Mouse (Mus musculus): ENCODE measurements around the gene Prkrip1.
A peak's percentile ranks its signal among the peaks of the same experiment; 100 is the strongest.
"Not testable (repeated sequence)": the region's sequence is repeated elsewhere in the genome, so short reads cannot be mapped to it uniquely, and the experiment has no call there.

Prkrip1 gene

DNA sequence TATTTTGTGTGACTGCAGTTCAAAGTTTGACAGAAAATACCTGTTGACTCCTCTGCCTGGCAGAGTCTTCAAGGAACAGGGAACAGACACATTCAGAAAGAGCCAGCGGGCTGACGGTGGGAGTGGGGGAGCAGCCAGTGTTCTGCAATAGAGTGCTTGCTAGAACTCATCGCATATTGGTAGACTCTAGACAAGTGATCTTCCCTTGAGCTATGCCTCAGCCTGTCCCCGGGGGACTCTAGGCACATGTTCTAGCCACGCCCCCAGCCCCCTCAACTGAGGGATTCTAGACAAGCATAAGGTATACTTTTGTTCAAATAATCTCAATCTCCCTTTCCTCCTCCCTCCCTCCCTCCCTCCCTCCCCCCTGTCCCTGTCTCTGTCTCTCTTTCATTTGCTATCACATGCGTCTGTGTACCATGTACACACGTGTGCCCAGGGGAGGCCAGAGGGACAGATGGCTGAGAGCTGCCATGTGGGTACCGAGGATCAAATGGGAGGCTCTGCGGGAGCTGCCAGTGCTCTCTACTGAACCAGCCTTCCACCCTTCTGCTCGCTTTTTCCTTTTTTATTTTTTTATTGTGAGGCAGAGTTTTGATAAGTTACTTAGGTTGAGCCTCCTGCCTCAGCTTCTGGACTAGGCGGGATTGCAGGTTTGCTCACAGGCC lies 34.8 kb downstream of the Prkrip1 start:
- no peak for DNase-seq (ENCODE audit: low spot score)

DNA sequence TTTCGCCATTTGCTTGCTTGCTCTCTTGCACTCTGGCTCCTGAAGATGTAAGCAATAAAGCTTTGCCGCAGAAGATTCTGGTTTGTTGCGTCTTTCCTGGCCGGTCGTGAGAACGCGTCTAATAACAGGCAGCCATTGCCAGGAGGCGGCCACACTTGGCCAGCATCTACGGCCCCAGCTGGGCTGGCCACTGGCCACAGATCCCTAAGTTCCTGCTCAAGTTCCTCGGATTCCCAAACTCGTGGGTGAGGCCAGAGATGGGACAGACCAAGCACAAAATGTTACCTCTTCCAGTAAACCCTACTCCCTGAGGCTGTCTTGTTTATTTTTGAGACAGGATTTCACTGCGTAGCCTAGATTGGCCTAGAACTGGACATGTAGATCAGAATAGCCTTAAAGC lies 38.7 kb downstream of the Prkrip1 start:
- DNase-seq (ENCODE audit: low spot score), result not testable (repeated sequence)

DNA sequence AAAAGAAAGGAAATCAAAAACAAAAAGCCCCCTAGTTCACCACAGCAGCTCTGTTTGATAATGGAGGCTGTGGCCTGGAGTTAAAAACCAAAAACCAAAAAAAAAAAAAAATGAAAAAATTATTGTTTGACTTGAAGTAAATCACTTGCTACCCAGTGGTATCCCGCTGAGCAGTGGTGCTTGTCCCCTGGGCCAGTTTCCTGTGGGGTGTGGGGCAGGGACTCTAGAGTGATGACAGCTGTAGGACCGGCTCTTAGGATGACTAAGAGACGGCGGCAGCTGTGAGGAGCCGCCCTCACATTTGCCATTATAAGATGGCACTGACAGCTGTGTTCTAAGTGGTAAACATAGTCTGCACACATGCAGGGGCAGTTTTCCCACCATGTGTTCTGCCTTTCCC lies 43.4 kb downstream of the Prkrip1 start:
- DNase-seq (ENCODE audit: low spot score), result no peak

DNA sequence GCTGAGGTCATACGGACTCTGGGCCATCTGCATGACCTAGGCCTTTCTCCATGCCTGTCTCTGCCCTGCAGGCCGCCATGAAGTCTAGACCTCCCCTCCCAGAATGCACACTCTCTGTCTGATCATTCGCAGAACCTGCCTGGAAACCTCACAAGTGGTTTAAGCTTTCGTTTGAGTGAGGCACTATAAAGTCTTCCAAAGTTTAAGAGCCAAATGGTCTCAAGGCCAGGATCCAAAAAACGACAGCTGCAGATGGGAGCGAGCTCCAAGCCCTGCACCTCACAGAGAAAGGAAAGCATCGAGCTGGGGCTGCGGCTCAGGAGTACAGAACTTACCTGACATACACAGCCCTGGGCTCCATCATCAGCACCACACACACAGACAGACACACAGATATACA lies 46.4 kb downstream of the Prkrip1 start:
- no peak for DNase-seq (ENCODE audit: low spot score)

DNA sequence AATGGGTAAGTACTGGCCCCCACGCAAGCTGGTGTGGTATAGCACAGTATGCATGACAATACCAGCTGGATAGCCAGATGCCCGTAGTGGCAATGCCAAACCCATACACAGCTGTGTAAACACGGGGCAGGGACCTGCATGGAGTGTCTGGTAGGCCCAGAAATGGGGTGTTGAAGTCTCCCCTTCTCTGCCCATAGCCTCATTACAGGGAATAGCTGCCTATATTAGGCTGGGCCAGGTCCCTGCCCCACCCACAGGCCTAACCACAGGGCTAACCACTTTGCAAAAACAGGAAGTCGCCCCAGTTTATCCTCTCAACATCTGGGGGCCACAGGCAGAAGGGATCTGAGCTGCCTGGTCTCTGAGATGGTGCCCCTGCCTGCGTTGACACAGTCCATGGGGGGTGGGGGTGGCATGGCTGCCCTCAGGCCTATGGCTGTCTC lies 49.6 kb downstream of the Prkrip1 start:
- DNase-seq (ENCODE audit: low spot score), result not testable (repeated sequence)

DNA sequence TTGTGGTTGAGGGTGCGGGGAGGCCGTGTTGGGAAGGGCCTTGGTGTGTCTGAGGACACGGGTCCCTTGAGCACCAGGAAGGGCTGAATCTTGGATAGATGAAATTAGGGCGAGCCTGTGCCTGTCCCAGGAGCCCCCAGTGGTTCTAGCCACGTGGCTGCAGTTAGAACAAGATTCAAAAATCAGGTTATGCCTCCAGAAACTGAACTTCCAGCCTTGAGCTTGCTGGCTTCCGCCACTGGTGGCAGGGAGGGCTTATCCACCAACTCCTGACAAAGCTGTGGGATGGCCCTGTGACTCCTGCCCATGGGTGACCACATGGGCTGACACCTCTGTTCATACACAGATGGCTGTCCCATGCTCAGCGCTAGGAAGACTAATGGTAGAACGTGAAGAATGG lies 51.1 kb downstream of the Prkrip1 start:
- DNase-seq (ENCODE audit: low spot score), result no peak

DNA sequence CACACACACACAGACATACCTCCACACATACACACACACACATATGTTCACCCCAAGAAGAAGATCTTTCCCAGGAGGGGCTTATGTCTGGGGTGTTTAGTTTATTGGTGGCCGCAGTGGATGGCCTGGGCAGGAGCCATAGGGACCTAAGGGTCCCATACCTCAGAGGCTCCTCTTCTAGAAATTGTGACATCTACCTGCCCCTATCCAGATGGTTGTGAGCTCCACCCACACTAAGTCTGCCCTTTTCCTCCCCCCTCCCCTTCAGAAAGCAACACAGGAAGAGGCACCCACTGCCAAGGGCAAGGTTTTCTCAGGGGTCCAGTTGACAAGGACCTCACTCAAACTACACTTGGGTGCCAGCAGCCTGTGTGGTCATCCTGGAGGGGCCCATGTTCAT lies 51.8 kb downstream of the Prkrip1 start:
- no peak for DNase-seq (ENCODE audit: low spot score)

DNA sequence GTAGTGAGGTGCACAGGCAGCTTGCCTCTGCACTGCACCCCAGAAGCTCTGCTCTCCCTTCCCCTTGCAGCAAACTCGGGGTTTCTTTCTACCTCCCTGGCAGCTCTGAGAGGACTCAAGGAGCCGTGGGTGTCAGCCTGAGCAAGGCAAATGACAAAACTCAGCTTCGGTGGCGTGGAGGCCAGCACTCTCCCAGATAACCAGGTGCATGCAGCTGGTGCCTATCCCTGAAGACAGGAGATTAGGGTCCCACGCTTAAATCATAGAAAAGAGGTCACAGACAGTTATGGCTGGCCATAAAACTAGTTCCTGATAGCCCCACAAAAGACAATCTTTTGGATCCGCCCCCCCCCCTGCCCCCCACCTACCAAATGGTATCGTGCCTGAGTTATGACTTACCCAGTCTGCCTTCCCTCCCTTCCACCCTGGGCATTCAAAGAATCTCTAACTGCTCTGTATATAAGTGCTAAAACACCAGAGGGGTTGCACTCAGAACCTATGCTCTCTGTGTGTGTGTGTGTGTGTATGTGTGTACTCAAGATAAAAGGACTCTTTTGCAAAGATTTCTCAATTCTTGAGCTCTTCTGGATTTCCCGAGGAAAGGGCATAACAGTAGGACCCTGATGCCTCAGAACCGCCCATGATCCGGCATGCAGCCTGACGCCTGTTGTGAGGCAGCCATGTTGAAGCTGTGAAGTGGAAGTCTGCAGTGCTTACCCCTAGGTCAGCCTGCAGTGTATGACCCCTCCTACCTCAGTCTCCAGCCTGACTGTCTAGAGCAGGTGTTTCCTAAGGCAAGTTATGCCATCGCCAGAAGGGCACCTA lies 53.9 kb downstream of the Prkrip1 start:
- no peak for DNase-seq (ENCODE audit: low spot score)

DNA sequence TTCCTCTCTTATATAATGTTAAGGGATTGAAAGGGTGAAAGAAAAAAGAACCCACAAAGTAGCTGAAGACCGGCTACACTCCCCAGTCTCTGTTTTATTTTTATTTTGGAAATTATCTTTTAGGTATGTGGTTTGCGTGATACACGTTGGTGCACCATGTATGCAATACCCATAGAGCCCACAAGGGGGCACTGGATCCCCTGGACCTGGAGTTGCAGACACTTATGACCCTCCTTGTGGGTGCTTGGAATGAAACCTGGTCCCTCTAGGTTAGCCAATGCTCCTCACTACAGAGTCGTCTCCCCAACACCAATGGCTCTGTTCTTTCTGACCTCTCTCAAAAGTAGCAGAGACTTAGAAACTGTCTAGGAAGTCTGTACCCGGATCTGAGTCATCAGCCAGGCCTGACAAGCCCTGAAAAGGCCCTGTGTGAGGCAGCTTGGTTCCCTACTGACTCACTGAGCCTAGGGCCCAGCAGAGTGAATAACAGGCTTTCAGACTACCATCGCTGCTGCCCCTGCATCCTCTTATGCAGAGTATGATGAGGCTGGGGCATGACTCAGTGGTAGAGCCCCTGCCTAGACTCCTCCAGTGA lies 55.5 kb downstream of the Prkrip1 start:
- no peak for DNase-seq (ENCODE audit: low spot score)

DNA sequence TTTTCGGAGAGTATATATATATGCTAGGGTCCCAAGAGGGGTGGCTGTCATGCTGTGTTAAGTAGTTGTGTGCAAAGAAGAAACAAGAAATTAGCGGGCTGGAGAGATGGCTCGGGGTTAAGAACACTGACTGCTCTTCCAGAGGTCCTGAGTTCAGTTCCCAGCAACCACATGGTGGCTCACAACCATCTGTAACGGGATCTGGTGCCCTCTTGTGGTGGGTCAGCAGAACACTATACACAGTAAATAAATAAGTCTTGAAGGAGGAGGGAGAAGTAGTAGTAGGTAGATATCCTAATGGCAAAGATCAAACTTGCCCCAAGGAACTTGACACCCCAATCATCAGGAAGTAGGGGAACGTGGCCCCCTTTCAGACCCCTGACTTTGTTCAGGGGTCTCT lies 56.0 kb downstream of the Prkrip1 start:
- no peak for DNase-seq (ENCODE audit: low spot score)

DNA sequence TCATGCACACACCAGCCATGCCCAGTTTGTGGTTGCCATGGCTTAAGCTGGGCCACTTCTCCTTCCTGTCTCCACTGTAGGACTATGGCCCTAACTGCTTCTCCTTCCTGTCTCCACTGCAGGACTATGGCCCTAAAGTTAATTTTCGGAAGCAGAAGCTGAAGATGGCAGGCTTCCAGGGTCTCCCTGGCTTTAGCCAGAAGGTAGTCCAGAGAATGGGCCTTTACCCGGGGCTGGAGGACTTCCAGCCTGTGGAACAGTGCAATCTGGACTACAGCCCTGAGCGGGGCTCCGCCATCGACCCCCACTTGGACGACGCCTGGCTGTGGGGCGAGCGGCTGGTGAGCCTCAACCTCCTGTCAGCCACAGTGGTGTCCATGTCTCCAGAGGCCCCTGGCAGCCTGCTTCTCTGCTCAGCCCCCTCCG lies 58.7 kb downstream of the Prkrip1 start:
- no peak for DNase-seq (ENCODE audit: low spot score)

DNA sequence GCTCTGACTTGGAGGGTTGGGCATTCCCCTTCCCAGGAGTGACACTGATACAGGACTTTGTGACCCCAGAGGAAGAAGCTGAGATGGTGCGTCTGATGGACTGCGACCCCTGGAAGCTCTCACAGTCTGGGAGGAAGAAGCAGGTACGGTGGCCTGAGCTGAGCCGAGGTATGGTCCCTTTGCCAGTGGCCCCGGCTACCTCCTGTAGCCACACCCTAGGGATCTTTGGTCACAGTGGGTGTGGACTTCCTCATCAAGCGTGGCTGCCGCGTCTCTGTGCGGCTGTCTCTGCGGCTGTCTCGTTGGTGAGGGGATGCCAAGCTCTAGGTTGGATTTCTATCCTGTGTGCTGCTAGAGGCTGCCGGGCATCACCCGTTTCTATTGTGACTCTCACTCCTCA lies 59.4 kb downstream of the Prkrip1 start:
- no peak for DNase-seq (ENCODE audit: low spot score)

DNA sequence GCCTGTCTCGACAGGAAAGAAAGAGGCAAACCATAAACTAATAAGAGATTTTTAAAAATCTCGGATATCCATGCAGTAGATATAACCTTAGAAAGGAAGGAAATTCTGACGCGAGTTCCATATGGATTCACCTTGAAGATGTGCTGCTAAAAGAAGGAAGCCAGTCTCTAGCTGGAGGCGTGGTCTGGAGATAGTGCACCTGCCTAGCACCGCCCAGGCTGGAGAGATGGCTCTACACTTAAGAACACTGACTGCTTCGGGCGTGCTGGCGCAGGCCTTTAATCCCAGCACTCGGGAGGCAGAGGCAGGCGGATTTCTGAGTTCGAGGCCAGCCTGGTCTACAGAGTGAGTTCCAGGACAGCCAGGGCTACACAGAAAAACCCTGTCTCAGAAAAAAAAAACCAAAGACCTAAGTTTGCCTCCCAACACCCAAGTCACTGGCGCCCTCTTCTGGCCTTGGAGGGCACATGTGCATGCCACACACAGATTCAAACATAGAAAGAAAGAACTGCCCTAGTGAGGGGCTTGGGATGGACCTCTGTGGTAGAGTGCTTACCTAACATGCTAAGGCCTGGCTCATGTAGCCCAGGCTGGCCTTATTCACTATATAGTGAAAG lies 61.0 kb downstream of the Prkrip1 start:
- peak; percentile 29 for DNase-seq (ENCODE audit: low spot score)

DNA sequence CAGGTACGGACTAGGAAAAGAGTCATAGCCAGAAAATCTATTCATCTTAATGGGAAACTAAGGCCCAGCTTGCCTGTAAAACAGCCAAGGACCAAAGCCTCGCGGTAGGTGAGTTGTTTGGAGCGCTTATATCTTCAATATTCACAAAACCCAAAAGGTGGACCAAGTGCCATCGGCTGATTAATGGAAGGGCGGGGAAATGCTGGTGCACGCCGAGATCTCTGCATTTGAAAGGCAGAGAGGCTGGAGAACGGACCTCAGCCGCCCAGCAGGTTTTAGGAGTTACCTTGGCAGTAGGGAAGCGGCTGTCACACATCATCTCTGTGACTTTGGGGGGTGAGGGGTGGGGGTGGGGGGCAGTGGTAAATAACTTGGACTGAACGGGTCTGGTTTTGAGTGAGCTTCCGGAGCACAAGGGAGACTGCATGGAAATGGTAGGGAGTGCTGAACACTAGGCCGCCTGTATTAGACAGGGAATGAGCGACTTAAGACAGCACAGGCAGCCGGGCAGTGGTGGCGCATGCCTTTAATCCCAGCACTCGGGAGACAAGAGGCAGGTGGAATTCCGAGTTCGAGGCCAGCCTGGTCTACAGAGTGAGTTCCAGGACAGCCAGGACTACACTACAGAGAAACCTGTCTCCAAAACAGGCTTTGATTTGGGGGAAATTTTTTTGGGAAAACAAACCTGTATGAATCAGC lies 62.3 kb downstream of the Prkrip1 start:
- no peak for DNase-seq (ENCODE audit: low spot score)

DNA sequence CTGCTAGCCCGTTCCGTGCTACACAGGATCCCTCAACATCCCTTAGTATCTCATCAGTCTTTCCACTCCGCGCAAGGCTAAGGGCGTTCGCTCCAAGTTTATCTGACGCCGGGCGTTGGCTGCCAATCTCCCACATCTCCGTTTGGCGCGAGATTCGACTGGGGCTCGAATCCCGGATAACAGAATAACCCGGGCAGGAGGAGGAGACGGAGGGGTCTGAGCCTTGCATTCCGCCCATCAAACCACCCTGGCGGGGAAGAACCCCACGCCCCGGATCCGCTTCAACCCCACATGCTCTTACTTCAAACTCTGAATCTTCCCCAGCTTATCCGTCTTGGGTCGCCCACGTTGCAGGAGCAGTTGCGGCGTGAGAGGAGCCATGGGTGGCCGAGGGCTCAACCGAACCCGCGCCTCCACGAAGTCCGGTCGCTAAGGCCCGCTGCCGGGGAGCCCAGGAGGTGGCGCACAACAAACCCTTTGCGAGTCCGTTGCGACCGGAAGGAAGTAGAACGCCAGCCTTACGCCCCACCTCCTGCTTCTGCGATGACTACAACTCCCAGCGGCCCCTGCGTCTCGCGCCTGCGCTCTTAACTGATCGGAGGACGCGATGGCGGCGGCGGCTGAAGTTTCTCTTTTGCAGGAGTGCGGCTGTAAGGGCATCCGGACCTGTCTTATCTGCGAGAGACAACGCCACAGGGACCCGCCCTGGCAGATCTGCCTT lies 63.0 kb downstream of the Prkrip1 start, which contains the start of the genes Lrwd1 and Alkbh4:
Gene Lrwd1, minus strand, starts transcription at position 504 of the 721 bp plus-strand sequence.
Gene Alkbh4, plus strand, starts transcription at position 576 of the 721 bp plus-strand sequence.
- DNase-seq (ENCODE audit: low spot score), result peak; percentile 94

Measured in ovary, postnatal 36 days (tissue).